Mouse (Mus musculus) limb, embryonic 12.5 days (tissue): ENCODE results near the gene Cdk9. TPM values are rescaled to one million over a fixed set of nuclear protein-coding genes. Genes with fewer than 3 reads are reported as not detected.
A peak's percentile ranks its signal among the peaks of the same experiment; 100 is the strongest.

Source experiments
- ATAC-seq: fragments of 200-750 bp; cut with Nextera tagmentation; 2 replicates; pipeline ENCODE4 v1.8.0; 2017; ENCODE audit warnings: low read depth, moderate TSS enrichment; ENCODE audit not compliant: insufficient number of reproducible peaks, insufficient read depth, low FRiP score, low TSS enrichment
- H3K27ac ChIP-seq: fragments of 300-500 bp; sonication (generic); 2 replicates; pipeline ENCODE4 v1.5.1; 2016; ENCODE audit warnings: mild to moderate bottlenecking, moderate library complexity
- H3K27me3 ChIP-seq: fragments of 300-500 bp; sonication (generic); 2 replicates; pipeline ENCODE4 v1.6.1; 2016; ENCODE audit warnings: mild to moderate bottlenecking, moderate library complexity
- H3K36me3 ChIP-seq: fragments of 300-500 bp; sonication (generic); 2 replicates; pipeline ENCODE4 v1.6.1; 2016; ENCODE audit warnings: mild to moderate bottlenecking, moderate library complexity
- H3K4me1 ChIP-seq: fragments of 300-500 bp; sonication (generic); replicated peaks from 2 replicates; pipeline ENCODE4 v1.6.1; 2016
- H3K4me2 ChIP-seq: fragments of 300-500 bp; sonication (generic); 2 replicates; pipeline ENCODE4 v1.6.1; 2016; ENCODE audit warnings: mild to moderate bottlenecking, moderate library complexity
- H3K4me3 ChIP-seq: fragments of 300-500 bp; sonication (generic); replicated peaks from 2 replicates; pipeline ENCODE4 v1.5.1; 2016; ENCODE audit warnings: mild to moderate bottlenecking
- H3K9ac ChIP-seq: fragments of 300-500 bp; sonication (generic); replicated peaks from 2 replicates; pipeline ENCODE4 v1.6.1; 2016; ENCODE audit warnings: mild to moderate bottlenecking, moderate library complexity
- H3K9me3 ChIP-seq: fragments of 300-500 bp; sonication (generic); 2 replicates; pipeline ENCODE4 v1.6.1; 2016; ENCODE audit warnings: mild to moderate bottlenecking, moderate library complexity
- WGBS: fragments of 180-500 bp; shearing (Covaris S2); methylation state at CpG from one replicate; pipeline ENCODE4 v1.1.7; 2016; 5-methylcytosine and 5-hydroxymethylcytosine counted together
- polyA plus RNA-seq: library from polyadenylated mRNA; unstranded; fragments of >200 nt; fragmentation: Nextera tagmentation; extraction: Ambion mirVana; gene quantifications from 2 replicates; pipeline ENCODE4 v1.2.1, GENCODE M21; 2016

Gene Cdk9
- 129 and 136 TPM in 2 replicates for polyA plus RNA-seq

- ATAC-seq = peak; percentile 83
- H3K27me3 ChIP-seq = no peaks in the 10 kb centered on the region
Observed at GRCm38 (mm10) chr2:32712934-32713817, at the start of gene Cdk9. Gene Cdk9 (minus strand): TSS chr2:32713076.

GRCm38 (mm10) chr2:32761859-32762258 lies 49.0 kb upstream of the Cdk9 start:
- no peaks in the 10 kb centered on the region for H3K9me3 ChIP-seq
- peaks cover 39% of the 10 kb centered on the region for H3K36me3 ChIP-seq
- H3K4me2 ChIP-seq = no peak overlapping the region
- no peak overlapping the region for H3K4me3 ChIP-seq
- no peak overlapping the region for H3K9ac ChIP-seq
- 92% methylated on average over 4 of the region's 4 CpGs for WGBS
- H3K27me3 ChIP-seq = no peaks in the 10 kb centered on the region
- H3K27ac ChIP-seq = no peak overlapping the region
- ATAC-seq = no peak
- H3K4me1 ChIP-seq = peaks cover 15% of the 10 kb centered on the region

More at GRCm38 (mm10) chr2:32712934-32713817, at the start of gene Cdk9:
- WGBS = under 1% methylated on average over 57 of the region's 79 CpGs
- Histone ChIP-seq H3K4me1 (peaks cover 18% of the 10 kb centered on the region), H3K27ac (peak within 1 kb of the TSS; percentile 98), H3K4me2 (peak within 1 kb of the TSS; percentile 87), H3K4me3 (peak within 1 kb of the TSS; percentile 89), H3K9me3 (no peaks in the 10 kb centered on the region), H3K36me3 (peaks cover 34% of the 10 kb centered on the region), H3K9ac (peak within 1 kb of the TSS; percentile 90)

GRCm38 (mm10) chr2:32761361-32761760 lies 48.5 kb upstream of the Cdk9 start:
- Histone ChIP-seq H3K4me3 (no peak overlapping the region), H3K27ac (no peak overlapping the region), H3K9me3 (no peaks in the 10 kb centered on the region), H3K36me3 (peaks cover 39% of the 10 kb centered on the region), H3K4me1 (peaks cover 14% of the 10 kb centered on the region), H3K27me3 (no peaks in the 10 kb centered on the region), H3K9ac (no peak overlapping the region), H3K4me2 (no peak overlapping the region)
- 92% methylated on average over 14 of the region's 14 CpGs for WGBS
- ATAC-seq = no peak

GRCm38 (mm10) chr2:32759001-32759400 lies 46.1 kb upstream of the Cdk9 start:
- Histone ChIP-seq H3K9ac (no peak overlapping the region), H3K4me1 (peaks cover 14% of the 10 kb centered on the region), H3K36me3 (peaks cover 49% of the 10 kb centered on the region), H3K27me3 (no peaks in the 10 kb centered on the region), H3K4me2 (no peak overlapping the region), H3K4me3 (no peak overlapping the region), H3K27ac (no peak overlapping the region), H3K9me3 (no peaks in the 10 kb centered on the region)
- WGBS = 80% methylated on average over 2 of the region's 2 CpGs
- ATAC-seq = no peak

- no peaks in the 10 kb centered on the region for H3K9me3 ChIP-seq
- H3K4me2 ChIP-seq = no peak overlapping the region
- 76% methylated on average over 8 of the region's 8 CpGs for WGBS
- H3K4me3 ChIP-seq = no peak overlapping the region
- H3K9ac ChIP-seq = no peak overlapping the region
- peaks cover 14% of the 10 kb centered on the region for H3K4me1 ChIP-seq
- ATAC-seq = no peak
- no peak overlapping the region for H3K27ac ChIP-seq
- H3K36me3 ChIP-seq = peaks cover 50% of the 10 kb centered on the region
- no peaks in the 10 kb centered on the region for H3K27me3 ChIP-seq
Observed at GRCm38 (mm10) chr2:32758503-32758902, 45.6 kb upstream of the Cdk9 start.

- Histone ChIP-seq H3K4me3 (peak within 1 kb of the TSS; percentile 70), H3K4me2 (peak within 1 kb of the TSS; percentile 57), H3K27me3 (peaks cover 6% of the 10 kb centered on the region; the same call in 1 of the 2 replicates), H3K9ac (peak within 1 kb of the TSS; percentile 81), H3K27ac (peak within 1 kb of the TSS; percentile 86), H3K4me1 (peaks cover 17% of the 10 kb centered on the region), H3K9me3 (no peaks in the 10 kb centered on the region), H3K36me3 (peaks cover 47% of the 10 kb centered on the region)
- under 1% methylated on average over 66 of the region's 66 CpGs for WGBS
- ATAC-seq = peak; percentile 88
Observed at GRCm38 (mm10) chr2:32757056-32757845, 44.4 kb upstream of the Cdk9 start, which contains the start of gene Tor2a. Gene Tor2a (plus strand): TSS chr2:32757234.

GRCm38 (mm10) chr2:32756674-32757055 lies 43.8 kb upstream of the Cdk9 start:
- H3K9me3 ChIP-seq = no peaks in the 10 kb centered on the region
- H3K27me3 ChIP-seq = peaks cover 6% of the 10 kb centered on the region; the same call in 1 of the 2 replicates
- H3K4me1 ChIP-seq = peaks cover 23% of the 10 kb centered on the region
- H3K4me2 ChIP-seq = peak overlapping the region; percentile 57; the same call in 1 of the 2 replicates
- H3K27ac ChIP-seq = no peak overlapping the region
- peaks cover 41% of the 10 kb centered on the region for H3K36me3 ChIP-seq
- H3K9ac ChIP-seq = no peak overlapping the region
- peak; percentile 12; the same call in 1 of the 2 replicates for ATAC-seq
- 35% methylated on average over 6 of the region's 6 CpGs for WGBS
- H3K4me3 ChIP-seq = no peak overlapping the region

- Histone ChIP-seq H3K9me3 (no peaks in the 10 kb centered on the region), H3K4me2 (peak overlapping the region; percentile 70), H3K36me3 (peaks cover 30% of the 10 kb centered on the region), H3K9ac (no peak overlapping the region), H3K27me3 (peaks cover 6% of the 10 kb centered on the region; the same call in 1 of the 2 replicates), H3K4me1 (peaks cover 19% of the 10 kb centered on the region), H3K4me3 (peak overlapping the region; percentile 42), H3K27ac (no peak overlapping the region)
- no peak for ATAC-seq
- 69% methylated on average over 10 of the region's 10 CpGs for WGBS
Observed at GRCm38 (mm10) chr2:32752181-32752580, 39.3 kb upstream of the Cdk9 start.

GRCm38 (mm10) chr2:32751665-32752033 lies 38.8 kb upstream of the Cdk9 start:
- Histone ChIP-seq H3K27me3 (peaks cover 6% of the 10 kb centered on the region; the same call in 1 of the 2 replicates), H3K9ac (peak overlapping the region; percentile 58), H3K36me3 (peaks cover 36% of the 10 kb centered on the region), H3K9me3 (no peaks in the 10 kb centered on the region), H3K4me1 (peaks cover 19% of the 10 kb centered on the region), H3K27ac (peak overlapping the region; percentile 59), H3K4me2 (peak overlapping the region; percentile 70), H3K4me3 (peak overlapping the region; percentile 42)
- WGBS = 14% methylated on average over 9 of the region's 10 CpGs
- no peak for ATAC-seq

- Histone ChIP-seq H3K4me3 (peak overlapping the region; percentile 42), H3K9me3 (no peaks in the 10 kb centered on the region), H3K27ac (peak overlapping the region; percentile 59), H3K4me1 (peaks cover 19% of the 10 kb centered on the region), H3K9ac (peak overlapping the region; percentile 58), H3K36me3 (peaks cover 42% of the 10 kb centered on the region), H3K27me3 (peaks cover 6% of the 10 kb centered on the region; the same call in 1 of the 2 replicates), H3K4me2 (peak overlapping the region; percentile 70)
- peak; percentile 81 for ATAC-seq
- 3% methylated on average over 31 of the region's 31 CpGs for WGBS
Observed at GRCm38 (mm10) chr2:32750887-32751664, 38.2 kb upstream of the Cdk9 start.
